Mouse (Mus musculus): ENCODE measurements around the gene Mpzl1.
A peak's percentile ranks its signal among the peaks of the same experiment; 100 is the strongest.

The Mpzl1 gene

DNA sequence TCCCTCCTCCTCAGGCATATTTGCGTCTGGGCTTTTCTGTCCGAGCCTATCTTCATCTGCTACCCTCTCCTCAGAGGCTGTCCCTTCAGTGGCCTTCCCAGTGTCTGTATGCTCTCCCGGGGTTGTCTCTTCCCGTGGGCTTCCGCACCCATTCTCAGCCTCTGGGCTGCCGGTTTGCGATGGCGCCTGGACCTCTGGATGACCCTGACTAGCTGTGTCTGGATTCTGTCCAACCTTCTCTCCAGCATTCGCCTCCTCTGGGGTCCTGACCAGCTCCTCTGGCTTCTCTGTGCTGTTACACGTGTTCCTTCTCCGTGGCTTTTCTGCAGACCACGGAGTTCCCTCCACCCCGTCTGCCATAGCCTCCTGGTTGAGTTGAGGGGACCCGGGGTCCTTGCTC is 21.1 kb upstream of the Mpzl1 start:
- DNase-seq (ENCODE audit: low spot score): no peak

- peak; percentile 63 for DNase-seq (ENCODE audit: low spot score)
These were observed 20.7 kb upstream of the Mpzl1 start for GRCm38 (mm10) chr1:165655022-165655421.

DNA sequence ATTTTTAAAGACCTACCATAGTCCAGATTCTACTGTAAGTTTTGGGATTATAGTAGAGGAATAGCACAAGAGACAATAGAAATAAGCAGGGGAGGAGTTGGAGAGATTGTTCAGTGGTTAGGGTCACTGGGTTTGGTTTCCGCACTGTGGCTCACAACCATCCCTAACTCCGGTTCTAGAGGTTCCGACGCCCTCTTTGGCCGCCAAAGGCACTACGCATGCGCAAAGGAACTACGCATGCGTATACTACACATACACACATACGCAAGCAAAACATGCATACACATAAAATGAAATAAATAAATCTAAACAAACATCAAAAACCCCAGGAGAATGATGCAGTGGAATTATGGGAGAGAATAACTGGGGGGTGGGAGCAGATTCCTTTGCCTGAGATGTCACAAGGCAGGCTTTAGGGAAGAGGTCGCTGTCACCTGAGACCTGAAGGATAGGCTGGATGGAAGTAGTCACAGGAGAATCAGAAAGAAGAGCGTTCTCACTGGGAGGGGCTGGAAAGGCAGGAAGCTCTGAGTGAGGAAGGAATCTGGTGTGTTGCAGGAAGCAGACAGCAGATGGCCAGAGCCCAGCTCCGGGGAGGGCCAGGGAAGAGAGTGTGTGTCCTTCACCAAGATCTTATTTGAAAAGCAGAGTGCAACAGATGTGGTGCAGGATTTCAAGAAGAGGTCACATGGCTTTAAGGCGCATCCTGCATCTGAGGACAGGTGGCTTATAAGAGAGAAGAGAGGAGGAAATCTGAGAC is 19.0 kb upstream of the Mpzl1 start:
- no peak for DNase-seq (ENCODE audit: low spot score)

DNA sequence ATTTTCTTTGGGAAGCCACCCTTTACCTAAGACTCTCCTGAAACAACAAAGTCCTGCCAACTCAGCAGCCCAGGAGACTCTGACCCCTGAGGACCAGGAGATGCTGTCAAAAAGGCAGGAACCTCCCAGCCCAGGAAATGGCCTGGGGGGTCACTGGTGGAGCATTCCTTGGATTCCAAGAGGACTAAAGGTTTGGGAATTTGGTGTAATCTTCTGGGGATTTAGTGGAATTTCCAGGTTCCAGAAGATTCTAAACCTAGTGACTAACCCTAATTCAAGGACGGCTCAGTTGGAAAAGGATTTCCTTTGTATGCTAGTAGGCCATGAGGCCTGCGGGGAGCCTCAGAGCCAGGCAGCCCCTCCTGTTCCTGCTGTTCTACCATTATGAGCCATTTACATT is 18.2 kb upstream of the Mpzl1 start:
- no peak for DNase-seq (ENCODE audit: low spot score)

- no peak for DNase-seq (ENCODE audit: low spot score)
These were observed 16.8 kb upstream of the Mpzl1 start for GRCm38 (mm10) chr1:165651158-165651557.

DNA sequence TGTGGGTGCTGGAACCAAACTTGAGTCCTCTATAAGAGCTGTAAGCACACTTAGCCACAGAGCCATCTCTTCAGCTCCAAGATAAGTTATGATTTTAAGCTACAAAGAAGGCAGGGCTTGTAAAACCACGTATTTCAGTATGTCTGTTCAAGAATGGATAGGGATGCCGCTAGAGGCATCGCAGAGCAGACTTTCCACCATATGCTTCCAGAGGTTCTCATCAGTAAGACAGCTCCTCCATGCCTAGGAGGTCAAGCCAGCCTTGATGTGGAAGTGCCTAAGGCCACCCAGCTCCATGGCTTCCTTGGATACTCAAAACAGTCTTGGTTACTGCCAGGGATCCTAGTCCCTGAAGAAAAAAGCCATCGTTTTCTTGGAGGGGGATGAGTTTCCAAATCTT is 10.8 kb upstream of the Mpzl1 start:
- DNase-seq (ENCODE audit: low spot score): no peak

- no peak for DNase-seq (ENCODE audit: low spot score)
These were observed 9.4 kb upstream of the Mpzl1 start for GRCm38 (mm10) chr1:165643735-165644134.

GRCm38 (mm10) chr1:165642780-165643311 is 8.5 kb upstream of the Mpzl1 start:
- DNase-seq (ENCODE audit: low spot score): peak; percentile 78

GRCm38 (mm10) chr1:165641786-165642771 is 7.7 kb upstream of the Mpzl1 start:
- peak; percentile 93 for DNase-seq (ENCODE audit: low spot score)

DNA sequence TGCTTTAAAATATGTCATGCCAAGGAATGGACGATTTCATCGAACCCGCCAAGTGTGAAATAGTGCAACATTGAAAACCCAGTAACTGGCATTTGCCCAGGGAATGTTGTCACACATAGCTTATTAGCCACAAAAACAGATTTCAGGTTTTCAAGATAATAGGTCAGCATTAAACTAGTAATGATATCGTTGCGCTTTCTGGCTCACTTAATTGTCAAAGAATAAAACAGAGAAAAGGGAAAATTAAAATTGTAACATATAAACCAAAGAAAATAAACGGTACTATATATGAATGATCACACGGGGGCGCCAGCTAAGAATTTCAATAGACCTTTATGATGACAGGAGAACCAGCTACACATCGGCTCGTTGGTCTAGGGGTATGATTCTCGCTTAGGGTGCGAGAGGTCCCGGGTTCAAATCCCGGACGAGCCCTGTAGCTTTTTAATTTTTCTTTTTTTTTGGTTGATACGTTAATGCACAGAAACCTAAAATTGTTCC is 7.0 kb upstream of the Mpzl1 start:
- peak; percentile 89 for DNase-seq (ENCODE audit: low spot score)

GRCm38 (mm10) chr1:165636289-165636688 is 2.0 kb upstream of the Mpzl1 start:
- DNase-seq (ENCODE audit: low spot score): no peak

DNA sequence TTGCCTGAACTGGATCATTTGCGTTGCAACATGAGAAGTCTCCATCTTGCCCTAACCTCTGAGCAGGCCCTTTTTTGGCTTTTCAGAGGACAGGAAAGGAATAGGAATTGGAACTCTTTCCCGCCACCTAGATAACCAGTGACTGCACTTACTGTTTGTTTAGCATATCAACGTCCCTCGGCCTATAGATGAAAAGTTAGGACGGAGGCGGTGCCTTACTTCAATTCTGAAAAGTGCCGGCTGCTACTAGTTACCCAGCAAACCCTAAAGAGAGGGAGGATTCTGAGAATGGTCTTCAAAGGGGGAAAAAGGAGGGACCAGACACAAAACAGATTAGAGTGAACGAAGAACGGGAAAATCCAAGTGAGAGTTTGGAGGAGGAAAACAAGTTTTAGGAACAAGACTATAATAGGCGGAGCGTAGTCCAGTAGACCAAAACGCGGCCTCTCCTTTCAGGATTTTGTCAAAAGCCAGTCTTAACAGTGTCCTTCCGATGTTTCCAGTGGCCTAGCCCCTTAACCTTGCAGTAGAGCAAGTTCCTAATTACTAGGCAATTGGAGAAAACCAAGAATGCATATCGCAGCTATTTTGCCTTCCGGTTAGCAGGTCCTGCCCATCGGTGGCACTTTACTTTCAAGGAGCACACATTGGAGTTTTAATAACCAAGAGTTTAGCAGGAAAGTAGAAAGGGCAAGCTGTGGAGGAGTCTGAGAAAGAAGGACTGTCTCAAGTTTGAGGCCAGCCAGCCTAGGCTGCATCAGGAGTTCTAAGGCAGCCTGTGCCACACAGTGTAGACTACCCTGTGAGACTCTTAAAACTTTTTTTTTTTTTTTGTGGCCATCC is 938 bp upstream of the Mpzl1 start:
- DNase-seq (ENCODE audit: low spot score): no peak

GRCm38 (mm10) chr1:165633345-165633744 is 993 bp downstream of the Mpzl1 start:
- peak; percentile 17 for DNase-seq (ENCODE audit: low spot score)

DNA sequence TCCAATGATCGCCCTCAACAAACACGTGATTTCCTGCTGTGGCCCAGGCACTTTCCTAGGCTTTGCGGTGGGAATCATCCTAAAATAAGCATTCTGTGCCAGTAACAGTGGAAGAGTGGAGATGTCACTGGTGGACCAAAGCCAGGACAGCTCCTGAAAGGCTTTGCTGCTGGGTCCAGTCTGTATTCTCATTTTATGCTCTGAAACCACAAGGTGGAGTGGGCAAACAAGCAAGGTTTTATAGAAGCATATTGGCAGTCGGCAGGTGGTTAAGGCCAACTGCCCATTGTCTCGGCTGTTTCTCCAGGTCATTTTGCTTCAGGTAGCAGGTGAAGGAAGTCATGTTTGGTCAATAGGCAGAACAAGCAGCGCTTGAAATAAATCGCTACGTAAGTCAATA is 3.2 kb downstream of the Mpzl1 start:
- DNase-seq (ENCODE audit: low spot score): no peak

GRCm38 (mm10) chr1:165629975-165630374 is 4.4 kb downstream of the Mpzl1 start:
- no peak for DNase-seq (ENCODE audit: low spot score)

DNA sequence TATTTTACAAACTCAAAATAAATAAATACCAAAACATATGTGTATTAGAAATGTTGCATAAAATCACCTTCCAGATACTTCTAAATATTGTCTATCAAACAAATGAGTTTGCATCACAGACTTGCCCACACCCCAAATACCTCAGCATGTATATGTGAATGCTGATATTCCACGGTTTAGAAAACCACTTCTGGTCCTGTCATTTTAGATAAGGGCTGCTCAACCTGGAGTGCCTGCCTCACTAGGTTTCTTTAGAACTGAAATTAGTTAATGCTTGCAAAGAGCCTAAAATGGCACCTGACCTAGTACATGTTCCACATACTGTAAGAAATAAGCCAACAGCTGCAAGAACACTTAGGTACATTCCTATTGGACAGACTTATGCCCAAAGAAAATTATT is 5.7 kb downstream of the Mpzl1 start:
- no peak for DNase-seq (ENCODE audit: low spot score)

- DNase-seq (ENCODE audit: low spot score): no peak
These were observed 8.4 kb downstream of the Mpzl1 start for GRCm38 (mm10) chr1:165625896-165626295.

DNA sequence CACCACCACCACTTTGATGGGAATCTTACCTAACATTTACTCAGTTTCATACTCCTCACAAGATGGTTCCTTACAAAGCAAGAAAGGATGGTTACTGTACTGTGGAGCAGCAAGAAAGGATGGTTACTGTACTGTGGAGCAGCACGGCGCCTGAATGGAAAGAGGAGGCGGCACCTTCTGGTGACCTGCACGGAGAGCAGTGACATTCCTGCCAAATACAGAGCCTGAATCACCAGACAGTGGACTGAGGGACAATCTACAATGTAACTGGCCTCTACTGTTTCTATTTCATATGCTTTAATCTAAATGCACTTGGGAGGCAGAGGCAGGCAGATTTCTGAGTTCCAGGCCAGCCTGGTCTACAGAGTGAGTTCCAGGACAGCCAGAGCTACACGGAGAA is 9.3 kb downstream of the Mpzl1 start:
- DNase-seq (ENCODE audit: low spot score): no peak

GRCm38 (mm10) chr1:165618201-165618624 is 16.1 kb downstream of the Mpzl1 start:
- no peak for DNase-seq (ENCODE audit: low spot score)

- DNase-seq (ENCODE audit: low spot score): no peak
These were observed 17.0 kb downstream of the Mpzl1 start for GRCm38 (mm10) chr1:165617166-165617891.

DNA sequence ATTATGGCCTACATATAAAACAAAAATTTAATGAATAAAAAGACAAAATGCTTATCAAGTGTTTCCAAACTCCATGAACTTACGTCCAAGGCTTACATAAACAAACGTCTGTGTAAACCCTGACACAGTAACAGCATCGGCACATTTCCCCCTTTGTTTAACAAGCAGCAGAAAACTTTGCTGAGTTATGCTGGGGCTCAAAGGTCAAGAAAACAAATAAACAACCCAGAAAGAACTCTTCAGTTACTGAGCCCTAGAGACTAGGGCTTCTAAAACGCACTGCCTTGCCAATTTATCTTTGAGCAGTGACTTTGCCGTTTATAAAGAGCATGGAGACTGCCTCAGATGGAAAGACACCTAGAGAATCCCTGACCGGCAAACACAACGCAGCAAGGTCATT is 17.7 kb downstream of the Mpzl1 start:
- DNase-seq (ENCODE audit: low spot score): no peak
